Mouse (Mus musculus): Measurements from ENCODE around the gene Arhgap8.
"Not testable (repeated sequence)": the region's sequence is repeated elsewhere in the genome, so short reads cannot be mapped to it uniquely, and the experiment has no call there.

The Arhgap8 gene

GRCm38 (mm10) chr15:84697611-84698011, 22.2 kb upstream of the Arhgap8 start:
- DNase-seq (ENCODE audit: low spot score) = no peak

DNA sequence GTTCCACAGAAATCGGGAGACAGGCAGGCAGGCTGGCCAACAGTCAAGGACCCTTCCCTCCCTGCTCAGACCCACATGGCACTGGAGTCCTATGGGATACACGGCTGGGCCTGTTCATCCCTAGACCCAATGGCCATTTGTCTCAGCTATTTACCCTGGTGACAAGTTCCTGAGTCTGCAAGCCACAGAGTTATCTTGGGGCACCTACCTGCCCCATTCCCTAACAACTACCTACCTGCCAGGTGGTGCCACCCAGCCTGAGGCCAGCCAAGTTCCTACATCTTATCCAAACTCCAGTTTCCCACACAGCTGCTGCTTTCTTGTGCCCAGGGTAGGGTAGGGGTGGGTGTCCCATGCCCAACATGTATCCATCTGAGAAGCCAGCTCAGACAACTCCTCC, 21.7 kb upstream of the Arhgap8 start:
- DNase-seq (ENCODE audit: low spot score) = no peak

DNA sequence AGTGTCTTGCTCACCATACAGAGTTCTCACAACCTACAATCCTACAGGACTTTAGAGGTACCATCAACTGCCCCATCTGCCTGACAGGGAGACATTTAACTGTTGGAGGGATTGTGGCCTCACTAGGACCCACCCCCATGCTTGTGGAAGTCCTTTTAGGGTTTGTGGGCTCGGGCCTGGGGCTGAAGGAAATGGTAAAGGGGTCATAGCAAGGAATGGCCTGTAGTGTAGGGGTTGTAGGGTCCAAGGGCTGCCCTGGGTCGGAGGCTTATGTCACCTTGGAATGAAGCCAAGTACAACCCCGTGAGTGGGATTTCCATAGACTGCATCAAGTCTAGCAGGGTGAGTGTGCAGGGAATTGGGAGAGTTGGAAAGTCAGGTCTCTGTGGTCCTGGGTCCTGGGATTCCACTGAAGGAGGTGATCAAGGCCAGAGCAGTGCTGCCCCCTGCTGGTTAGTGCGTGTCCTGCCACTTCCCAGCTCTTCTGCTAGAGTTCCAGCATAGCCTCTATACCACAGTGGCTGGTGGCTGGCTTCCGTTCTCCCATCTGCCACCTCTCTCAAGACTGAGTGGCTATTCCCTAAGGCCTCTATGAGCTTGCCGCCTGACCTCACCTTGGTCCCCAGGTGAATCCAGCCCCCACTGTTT, 19.6 kb upstream of the Arhgap8 start:
- DNase-seq (ENCODE audit: low spot score) = no peak

DNA sequence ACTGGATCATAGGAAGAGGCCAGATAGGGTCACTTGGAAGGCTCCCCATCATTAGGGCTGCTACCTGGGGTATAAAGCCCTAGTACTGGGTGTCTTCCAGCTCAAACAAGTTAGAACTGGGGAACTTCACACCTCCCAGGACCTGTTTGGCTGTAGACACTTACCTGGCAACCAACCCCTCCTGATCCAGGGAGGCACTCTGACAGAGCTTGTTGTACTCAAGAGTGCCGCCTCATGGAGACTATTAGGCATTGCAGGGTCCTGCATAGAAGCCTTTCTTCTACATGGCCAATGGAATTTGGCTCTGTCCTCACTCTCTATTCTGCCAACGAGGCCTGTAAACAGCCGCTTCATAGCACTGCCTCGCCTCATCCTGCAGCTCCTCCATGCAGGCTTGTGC, 17.9 kb upstream of the Arhgap8 start:
- no peak for DNase-seq (ENCODE audit: low spot score)

DNA sequence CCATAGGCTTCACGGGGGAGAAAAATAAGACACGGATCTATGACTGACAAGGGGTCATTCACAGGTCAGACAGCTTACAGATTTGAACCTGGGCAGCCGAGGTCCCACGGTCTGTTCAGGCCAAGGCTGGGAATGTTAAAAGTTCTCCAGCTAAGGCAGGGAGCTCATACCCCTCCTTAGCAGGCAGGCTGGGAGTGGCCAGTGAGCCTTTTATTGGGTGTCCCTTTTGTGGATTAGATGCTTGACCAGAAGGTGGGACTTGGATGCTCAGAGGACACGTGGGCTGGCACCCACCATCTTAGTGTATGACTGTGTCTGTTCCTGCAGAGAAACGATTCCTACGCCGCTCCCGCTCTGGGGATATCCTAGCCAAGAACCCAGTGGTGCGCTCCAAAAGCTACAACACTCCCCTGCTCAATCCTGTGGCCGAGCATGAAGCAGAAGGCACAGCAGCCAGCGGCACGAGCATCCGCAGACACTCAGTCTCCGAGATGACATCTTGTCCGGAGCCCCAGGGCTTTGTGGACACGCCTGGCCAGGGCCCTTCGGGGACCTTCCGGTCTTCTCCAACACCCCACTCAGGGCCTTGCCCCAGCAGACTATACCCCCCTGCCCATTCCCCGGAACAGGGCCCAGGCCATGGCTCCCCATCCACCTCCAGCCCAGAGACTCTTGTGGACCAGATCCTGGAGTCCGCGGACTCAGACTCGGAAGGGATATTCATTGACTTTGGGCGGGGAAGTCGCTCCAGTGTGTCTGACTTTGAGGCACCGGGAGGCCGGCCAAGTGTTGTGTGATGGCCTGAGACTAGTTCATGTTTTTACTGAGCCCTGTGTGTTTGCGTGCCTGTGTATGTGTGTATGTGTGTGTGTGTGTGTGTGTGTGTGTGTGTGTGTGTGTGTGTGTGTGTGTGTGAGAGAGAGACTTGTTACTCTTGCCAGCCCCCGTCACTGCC, 17.2 kb upstream of the Arhgap8 start:
- no peak for DNase-seq (ENCODE audit: low spot score)

- no peak for DNase-seq (ENCODE audit: low spot score)
These were observed 15.9 kb upstream of the Arhgap8 start for GRCm38 (mm10) chr15:84703992-84704391.

- no peak for DNase-seq (ENCODE audit: low spot score)
These were observed 14.4 kb upstream of the Arhgap8 start for GRCm38 (mm10) chr15:84705351-84705901.

DNA sequence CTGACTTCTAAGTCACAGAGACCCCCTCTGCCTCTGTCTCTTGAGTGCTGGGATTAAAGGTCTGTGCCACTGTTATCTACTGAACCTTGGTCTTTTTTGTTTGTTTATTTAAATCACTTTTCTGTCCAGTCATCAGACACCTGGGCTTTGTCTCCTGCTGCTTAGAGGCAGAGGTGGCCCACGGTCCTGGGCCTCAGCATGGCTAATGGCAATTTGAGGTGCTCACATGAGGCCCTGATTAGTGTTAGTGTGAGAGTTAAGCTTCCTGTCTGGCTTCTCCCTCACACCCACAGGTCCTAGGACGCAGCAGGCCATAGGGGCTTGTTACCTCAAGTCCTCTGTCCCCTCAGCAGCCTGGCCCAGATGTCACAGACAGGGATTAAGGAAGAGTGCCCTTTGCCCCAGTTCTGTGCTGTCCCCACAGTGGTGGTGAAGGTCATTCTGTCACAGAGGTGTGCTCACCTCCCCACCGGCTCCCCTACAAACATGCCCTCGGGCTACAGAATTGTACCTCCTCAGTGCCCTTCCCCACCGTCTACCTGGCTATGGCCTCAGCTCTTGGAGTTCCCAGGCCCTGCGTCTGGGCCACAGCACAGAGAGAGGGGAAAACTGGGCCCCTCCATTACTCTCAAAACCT, 12.8 kb upstream of the Arhgap8 start:
- no peak for DNase-seq (ENCODE audit: low spot score)

DNA sequence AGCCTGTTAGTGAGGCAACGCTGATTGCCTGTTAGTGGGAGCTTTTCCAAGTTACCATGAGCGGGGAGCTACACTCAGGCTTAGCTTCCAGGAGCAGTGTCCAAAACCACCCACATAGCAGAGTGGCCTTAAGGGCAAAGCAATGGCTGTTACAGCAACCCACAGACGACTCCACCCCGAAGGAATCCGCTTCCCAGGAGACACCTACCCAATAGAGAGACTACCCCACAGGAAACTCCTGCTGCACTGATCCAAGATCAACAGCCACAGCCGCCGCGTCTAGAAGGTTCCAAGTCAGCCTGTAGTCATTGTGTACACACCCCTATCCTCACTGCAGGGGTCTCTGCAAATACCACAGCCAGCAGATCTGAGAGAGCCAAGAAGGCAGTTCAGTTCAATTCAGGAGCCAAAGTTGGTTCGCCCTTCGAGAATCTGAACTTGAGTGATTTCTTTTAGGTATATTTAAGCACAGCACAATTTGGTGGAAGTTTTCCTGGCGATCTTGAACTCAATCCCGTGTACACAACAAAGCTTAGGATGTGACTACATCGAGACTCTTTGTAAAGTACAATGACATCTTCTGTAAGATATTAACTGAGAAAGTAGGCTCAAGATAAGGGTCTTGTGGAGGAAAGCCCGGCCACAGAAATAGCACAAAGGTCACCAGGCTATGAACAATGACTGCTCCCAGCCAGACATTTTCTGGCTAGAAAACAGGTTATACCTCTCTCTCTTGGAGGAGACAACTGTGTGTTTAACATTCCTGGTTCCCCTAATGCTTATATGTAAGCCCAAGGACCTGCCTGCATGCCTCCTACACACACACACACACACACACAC, 7.1 kb upstream of the Arhgap8 start:
- DNase-seq (ENCODE audit: low spot score) = no peak

GRCm38 (mm10) chr15:84714730-84715129, 5.1 kb upstream of the Arhgap8 start:
- DNase-seq (ENCODE audit: low spot score) = peak; percentile 41

GRCm38 (mm10) chr15:84715132-84715531, 4.7 kb upstream of the Arhgap8 start:
- no peak for DNase-seq (ENCODE audit: low spot score)

DNA sequence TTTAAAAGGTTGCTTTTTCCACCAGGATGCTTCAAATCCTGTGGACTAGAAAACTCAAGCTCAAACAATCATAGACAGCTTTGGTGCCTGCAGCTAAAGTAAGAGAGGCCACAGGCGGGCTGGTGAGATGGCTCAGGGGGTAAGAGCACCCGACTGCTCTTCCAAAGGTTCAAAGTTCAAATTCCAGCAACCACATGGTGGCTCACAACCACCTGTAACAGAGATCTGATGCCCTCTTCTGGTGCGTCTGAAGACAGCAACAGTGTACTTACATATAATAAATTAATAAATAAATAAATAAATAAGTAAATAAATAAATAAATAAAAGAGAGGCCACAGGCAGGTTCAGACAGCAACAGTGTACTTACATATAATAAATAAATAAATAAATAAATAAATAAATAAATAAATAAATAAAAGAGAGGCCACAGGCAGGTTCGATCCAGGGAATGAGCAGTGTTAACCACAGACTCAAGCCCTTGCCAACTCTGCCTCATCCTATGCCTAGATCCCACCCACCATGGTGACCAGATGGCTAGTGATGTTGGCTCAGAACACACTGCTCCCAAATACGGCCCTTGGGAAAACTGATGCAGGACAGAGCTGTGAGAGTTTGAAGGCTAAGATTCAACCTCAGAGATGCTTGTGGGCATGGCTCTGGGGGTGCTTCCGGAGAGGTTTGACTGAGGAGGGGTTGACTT, 2.1 kb upstream of the Arhgap8 start:
- not testable (repeated sequence) for DNase-seq (ENCODE audit: low spot score)

- DNase-seq (ENCODE audit: low spot score) = no peak
These were observed 1.1 kb upstream of the Arhgap8 start for GRCm38 (mm10) chr15:84718785-84719184.

DNA sequence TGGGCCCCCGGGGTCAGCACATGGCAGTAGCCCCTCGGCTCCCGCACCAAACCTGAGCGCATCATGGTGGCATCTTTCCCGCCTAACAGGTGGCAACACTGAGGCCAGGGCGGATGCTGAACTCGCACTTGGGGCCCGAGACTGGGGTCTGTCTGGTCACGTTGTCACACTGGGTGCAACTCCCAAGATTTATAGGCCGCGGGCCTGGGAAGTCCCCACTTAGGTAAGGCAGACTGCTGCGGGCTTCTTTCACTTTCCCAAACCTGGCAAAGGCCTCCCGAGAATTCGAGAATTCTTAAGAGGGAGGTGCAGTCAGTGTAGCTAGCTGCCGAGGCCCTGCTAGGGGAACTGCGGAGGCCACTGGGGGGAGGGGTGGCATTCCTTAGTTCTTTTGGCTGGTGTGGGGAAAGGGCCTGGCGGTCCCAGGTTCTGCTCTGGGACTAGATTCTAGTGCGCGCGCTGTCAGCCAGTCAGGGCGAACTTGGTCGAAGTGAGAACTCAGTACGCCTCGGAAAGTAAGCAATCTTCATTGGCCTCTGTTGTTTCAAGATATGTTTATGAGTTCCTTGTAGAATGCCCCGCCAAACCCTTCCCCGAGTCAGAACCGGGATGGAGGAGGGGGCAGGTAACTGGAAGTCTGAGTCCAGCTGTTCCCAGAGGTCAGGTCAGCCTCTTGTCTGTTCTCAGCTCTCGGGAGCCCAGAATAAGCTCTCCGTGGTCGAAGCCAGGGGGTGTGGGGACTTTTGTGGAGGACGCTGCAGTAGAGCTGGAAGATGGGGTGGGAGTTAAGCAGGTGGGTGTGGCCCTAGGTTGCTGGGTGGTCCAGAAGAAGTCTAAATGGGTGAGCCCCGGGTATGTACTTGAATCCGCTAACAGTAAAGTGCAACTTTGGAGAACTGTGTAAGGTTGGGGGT, 696 bp downstream of the Arhgap8 start:
- DNase-seq (ENCODE audit: low spot score) = no peak

GRCm38 (mm10) chr15:84723656-84724055, 3.8 kb downstream of the Arhgap8 start:
- DNase-seq (ENCODE audit: low spot score) = not testable (repeated sequence)

DNA sequence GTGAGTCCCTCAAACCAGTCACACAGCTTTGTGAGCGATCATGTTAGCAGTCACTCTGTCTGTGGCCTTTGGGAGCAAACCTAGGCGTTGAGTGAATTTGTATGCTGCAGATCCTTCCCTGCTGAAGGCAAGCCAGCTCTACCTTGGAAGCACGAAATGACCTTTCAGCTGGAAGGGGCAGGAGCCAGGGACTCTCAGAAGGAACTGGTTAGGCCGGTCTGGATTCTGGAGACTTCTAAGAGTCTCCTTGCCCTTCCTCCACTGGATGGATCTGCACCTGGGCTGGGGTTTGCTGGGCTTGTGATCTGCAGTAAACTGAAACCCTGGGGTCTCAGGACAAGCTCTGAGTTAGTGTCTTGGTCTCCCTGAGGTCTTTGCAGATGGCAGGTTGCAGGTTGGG, 4.3 kb downstream of the Arhgap8 start:
- DNase-seq (ENCODE audit: low spot score) = no peak

GRCm38 (mm10) chr15:84729685-84730084, 9.8 kb downstream of the Arhgap8 start:
- no peak for DNase-seq (ENCODE audit: low spot score)

GRCm38 (mm10) chr15:84730893-84731292, 11.0 kb downstream of the Arhgap8 start:
- no peak for DNase-seq (ENCODE audit: low spot score)

DNA sequence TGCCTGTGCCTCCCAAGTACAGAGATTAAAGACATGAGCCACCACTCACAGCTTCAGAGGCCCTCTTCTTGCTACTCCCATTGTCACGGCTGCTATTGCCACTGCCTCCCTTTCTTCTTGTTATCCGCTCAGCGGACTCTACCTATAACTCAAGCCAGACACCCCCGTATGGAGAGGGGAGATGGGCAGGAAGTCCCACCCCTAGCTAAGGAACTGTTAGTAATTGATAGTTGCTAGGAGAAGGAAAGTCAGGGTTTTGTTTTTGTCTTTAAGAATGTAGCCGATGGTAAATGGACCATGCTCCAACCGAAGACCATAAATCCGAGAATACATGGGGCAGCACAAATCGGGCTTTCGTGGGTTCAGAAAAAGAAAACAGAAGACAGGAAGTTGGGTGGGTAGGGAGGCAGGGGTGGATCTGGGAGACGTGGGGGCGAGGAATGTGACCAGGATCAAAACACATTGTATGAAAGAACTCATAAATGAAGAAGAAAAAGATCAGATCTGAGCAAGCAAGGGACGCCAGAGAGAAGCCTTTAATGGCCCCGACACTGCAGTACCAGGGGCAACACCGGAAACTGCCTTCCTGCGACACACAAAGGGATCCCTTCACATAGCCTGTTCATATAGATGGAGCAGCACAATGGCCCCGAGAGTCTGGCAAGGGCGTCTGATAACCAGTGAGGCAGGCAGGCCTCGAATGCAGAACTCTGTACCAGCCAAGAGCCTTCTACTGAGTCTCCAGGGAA, 12.0 kb downstream of the Arhgap8 start:
- DNase-seq (ENCODE audit: low spot score) = no peak
